Mouse (Mus musculus) heart, adult 2 months (tissue): ENCODE results near the gene Lst1.

ENCODE experiments used
- CTCF ChIP-seq: fragments of 200-600 bp; IDR thresholded peaks from 2 replicates; pipeline ENCODE4 v1.8.1; 2022; ENCODE audit warnings: antibody characterized with exemption, mild to moderate bottlenecking, moderate library complexity
- POLR2A ChIP-seq: fragments of 200-500 bp; IDR thresholded peaks from 2 replicates; pipeline ENCODE4 v1.6.1; 2011; ENCODE audit warnings: mild to moderate bottlenecking, low read depth, low read length, control low read depth; ENCODE audit not compliant: insufficient read depth

DNA sequence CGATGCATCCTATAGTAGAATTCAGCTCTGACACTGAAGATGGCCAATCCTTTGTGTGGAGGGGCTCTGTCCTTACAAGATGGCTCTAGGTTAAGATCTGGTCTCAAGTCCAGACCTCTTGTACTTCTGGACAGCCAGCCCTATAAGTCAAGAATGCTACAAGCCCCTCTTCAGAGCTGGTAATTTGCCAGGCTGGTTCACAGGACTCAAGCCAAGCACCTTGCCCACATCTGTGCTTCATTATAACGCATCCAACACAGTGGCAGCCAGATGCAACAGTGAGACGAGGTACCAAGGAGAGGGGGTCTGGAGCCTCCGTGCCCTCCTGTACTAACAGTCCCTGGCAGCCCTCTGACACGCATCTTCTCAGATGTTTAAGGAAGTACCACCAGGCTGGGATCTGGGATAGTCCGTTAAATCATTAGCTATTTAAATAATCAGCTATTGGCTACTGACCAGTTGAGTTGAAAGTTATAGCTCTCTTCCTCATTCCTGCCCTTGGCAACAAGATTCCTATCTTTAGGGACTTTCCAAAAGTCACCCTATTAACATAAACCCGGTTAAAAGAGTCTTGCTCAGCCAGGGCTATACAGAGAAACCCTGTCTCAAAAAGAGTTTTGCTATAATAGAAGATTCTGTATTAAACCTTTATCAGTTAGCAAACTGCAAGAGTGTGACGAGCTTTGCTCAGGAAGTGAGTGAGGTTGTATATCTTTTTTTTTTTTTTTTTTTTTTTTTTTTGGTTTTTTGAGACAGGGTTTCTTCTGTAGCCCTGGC lies 13.8 kb downstream of the Lst1 start:
- TF ChIP-seq CTCF (no peak), POLR2A (no peak)
